Mouse (Mus musculus): ENCODE data around the gene Wwox. TPM values are rescaled to one million over a fixed set of nuclear protein-coding genes. Genes with fewer than 3 reads are reported as not detected.

Gene Wwox
- polyA plus RNA-seq, 1 experiment from 2014 or later = 11.0 TPM

DNA sequence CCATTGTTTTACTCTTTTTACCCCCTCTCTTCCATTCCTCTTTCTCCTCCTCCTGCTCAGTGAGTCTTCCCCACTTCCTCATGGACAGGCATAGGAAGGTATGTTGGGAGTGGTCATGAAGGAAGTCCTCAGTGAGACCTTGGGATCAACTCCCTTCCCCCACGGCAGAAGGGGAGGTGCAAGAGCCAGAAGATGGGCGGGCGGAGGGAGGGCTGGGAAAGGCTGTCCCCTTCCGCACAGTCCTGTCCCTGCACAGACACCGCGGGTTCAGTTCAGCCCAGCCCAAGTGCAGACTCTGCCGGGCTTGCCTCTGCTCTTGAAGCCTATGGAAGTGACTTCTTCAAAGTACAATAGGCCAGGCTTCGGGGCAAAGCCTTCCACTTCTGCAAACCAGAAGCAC, 38.3 kb downstream of the Wwox start:
- Histone ChIP-seq H3K4me3 (ENCODE audit: low read depth, low read length) (no peak overlapping the region), H3K4me2 (ENCODE audit: low read depth) (no peak overlapping the region), H3K4me1 (ENCODE audit: control insufficient read depth, insufficient read depth, low read length) (0 out of 2 replicates have a peak, but pooled peaks cover 2% of the 10 kb centered on the region), H3K9ac (ENCODE audit: low read length) (no peak overlapping the region), H3K36me3 (ENCODE audit: control insufficient read depth, insufficient read depth, low read length) (no peaks in the 10 kb centered on the region), H3K9me3 (ENCODE audit: control insufficient read depth, low read length) (no peaks in the 10 kb centered on the region), H3K27ac (ENCODE audit: low read depth, low read length) (no peak overlapping the region), H3K27me3 (ENCODE audit: control insufficient read depth, insufficient read depth, low read length) (no peaks in the 10 kb centered on the region)
- 84% methylated on average over 8 of the region's 8 CpGs for WGBS
- DNase-seq (ENCODE audit: low spot score) (no peak), ATAC-seq (ENCODE audit: insufficient read depth, low FRiP score, low TSS enrichment) (no peak)

DNA sequence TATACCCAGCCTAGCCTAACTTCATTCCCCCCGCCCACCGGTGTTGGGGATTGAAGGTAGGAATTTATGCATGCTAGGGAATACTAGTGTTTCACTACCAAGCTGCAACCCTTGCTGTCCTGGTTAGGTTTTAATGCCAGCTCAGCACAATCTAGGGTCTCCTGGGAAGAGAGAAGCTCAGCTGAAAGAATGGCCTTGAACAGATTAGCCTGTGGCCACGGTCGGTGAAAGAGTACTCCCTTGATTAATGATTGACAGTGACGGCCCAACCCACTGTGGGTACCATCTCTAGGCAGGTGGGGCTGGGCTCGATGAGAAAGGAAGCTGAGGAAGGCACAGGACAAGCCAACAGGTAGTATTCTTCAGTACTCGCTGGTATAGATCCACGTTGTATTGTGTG, 40.3 kb downstream of the Wwox start:
- ATAC-seq (ENCODE audit: insufficient read depth, low FRiP score, low TSS enrichment) = no peak
- Histone ChIP-seq H3K4me1 (ENCODE audit: control insufficient read depth, insufficient read depth, low read length) (peaks cover 2% of the 10 kb centered on the region; the same call in 1 of the 2 replicates), H3K9ac (ENCODE audit: low read length) (no peak overlapping the region), H3K36me3 (ENCODE audit: control insufficient read depth, insufficient read depth, low read length) (no peaks in the 10 kb centered on the region), H3K27ac (ENCODE audit: low read depth, low read length) (no peak overlapping the region), H3K27me3 (ENCODE audit: control insufficient read depth, insufficient read depth, low read length) (no peaks in the 10 kb centered on the region), H3K4me3 (ENCODE audit: low read depth, low read length) (no peak overlapping the region), H3K9me3 (ENCODE audit: control insufficient read depth, low read length) (no peaks in the 10 kb centered on the region), H3K4me2 (ENCODE audit: low read depth) (no peak overlapping the region)
- 69% methylated on average over 8 of the region's 8 CpGs for WGBS
- DNase-seq (ENCODE audit: low spot score) = no peak

DNA sequence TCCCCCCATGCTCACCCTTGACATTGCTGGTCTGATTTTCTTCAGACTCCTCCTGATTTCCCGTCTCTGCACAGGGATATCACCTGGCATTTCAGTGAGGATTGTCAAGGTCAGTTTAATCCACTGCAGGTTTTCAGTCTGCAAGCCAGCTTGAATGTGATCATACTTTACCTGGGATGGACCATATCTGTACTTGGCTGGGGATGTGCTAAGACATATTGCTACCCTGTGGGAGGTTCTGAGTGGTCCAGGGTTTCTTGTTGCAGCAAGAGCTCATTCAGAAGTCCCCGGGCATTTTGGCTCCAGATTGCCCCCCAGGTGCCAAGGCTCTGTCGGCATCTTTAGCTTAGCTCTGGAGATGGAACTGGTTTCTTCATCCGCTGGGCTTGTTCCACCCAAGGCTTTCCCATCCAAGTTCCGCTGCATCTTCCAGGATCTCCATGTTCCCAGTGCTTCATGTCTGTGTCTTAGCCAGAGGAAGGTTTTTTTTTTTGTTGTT, 52.3 kb downstream of the Wwox start:
- ATAC-seq (ENCODE audit: insufficient read depth, low FRiP score, low TSS enrichment) (no peak), DNase-seq (ENCODE audit: low spot score) (no peak)
- WGBS = 93% methylated on average over 5 of the region's 5 CpGs

DNA sequence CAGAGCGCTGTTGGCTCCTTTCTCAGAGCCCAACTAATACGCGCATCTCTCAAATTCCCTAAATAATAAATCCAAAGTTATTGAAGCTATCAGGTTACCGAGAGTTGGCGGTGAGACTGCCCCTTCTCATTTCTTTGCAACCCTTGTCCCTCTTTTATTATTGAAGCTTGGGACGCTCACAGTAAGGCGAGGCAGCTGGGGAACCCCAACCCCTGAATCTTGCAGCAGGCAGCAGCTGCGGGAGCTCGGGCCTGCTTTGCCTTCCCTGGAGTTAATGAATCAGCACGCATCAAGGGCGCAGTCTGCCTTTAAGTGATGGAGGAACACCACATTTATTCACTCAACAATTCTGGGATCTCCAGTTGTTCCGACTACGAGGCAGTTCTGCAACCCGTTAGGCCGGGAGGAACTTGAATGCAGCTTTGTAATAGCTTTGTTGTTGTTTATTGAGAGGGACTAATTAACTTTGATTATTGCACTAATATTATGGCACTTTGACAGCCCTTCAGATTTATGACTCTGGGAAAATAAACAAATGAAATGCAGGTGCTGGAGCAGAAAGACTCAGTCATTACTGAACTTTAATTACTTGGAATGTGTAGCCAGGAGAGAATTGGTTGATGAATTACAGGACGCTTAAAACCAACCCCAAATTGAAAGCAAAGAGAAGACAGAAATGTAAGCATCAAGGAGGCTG, 60.1 kb downstream of the Wwox start:
- no peak for DNase-seq (ENCODE audit: low spot score)
- H3K27me3 ChIP-seq (ENCODE audit: control insufficient read depth, insufficient read depth, low read length) = no peaks in the 10 kb centered on the region
- no peak overlapping the region for H3K4me3 ChIP-seq (ENCODE audit: low read depth, low read length)
- H3K4me2 ChIP-seq (ENCODE audit: low read depth) = no peak overlapping the region
- H3K4me1 ChIP-seq (ENCODE audit: control insufficient read depth, insufficient read depth, low read length) = peaks cover 5% of the 10 kb centered on the region; the same call in 1 of the 2 replicates
- H3K27ac ChIP-seq (ENCODE audit: low read depth, low read length) = no peak overlapping the region
- H3K36me3 ChIP-seq (ENCODE audit: control insufficient read depth, insufficient read depth, low read length) = no peaks in the 10 kb centered on the region
- 39% methylated on average over 16 of the region's 16 CpGs for WGBS
- ATAC-seq (ENCODE audit: insufficient read depth, low FRiP score, low TSS enrichment) = no peak
- no peaks in the 10 kb centered on the region for H3K9me3 ChIP-seq (ENCODE audit: control insufficient read depth, low read length)
- no peak overlapping the region for H3K9ac ChIP-seq (ENCODE audit: low read length)

More for the DNA sequence above, 52.3 kb downstream of the Wwox start:
- Histone ChIP-seq H3K4me1 (ENCODE audit: control insufficient read depth, insufficient read depth, low read length) (no peaks in the 10 kb centered on the region), H3K9me3 (ENCODE audit: control insufficient read depth, low read length) (no peaks in the 10 kb centered on the region), H3K27me3 (ENCODE audit: control insufficient read depth, insufficient read depth, low read length) (no peaks in the 10 kb centered on the region), H3K27ac (ENCODE audit: low read depth, low read length) (no peak overlapping the region), H3K4me3 (ENCODE audit: low read depth, low read length) (no peak overlapping the region), H3K4me2 (ENCODE audit: low read depth) (no peak overlapping the region), H3K36me3 (ENCODE audit: control insufficient read depth, insufficient read depth, low read length) (no peaks in the 10 kb centered on the region), H3K9ac (ENCODE audit: low read length) (no peak overlapping the region)

DNA sequence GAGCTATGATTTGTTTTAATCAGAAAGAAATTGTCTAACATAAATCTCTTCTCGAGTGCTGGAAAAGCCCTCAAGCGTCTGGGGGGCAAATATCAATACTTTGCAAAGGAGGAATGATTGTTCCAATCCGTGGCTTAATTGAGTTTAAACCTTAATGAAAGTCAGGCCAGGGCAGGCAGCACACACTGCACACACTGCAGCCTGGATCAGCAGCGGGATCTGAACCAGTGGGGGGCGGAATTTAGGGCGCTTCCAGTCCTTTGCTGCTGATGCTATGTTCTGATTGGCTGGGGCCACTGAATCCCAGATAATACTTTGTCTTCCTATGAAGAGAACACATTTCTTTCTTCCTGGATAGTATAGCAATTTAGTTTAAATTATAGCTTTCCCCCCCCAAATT, 62.5 kb downstream of the Wwox start:
- Histone ChIP-seq H3K9ac (ENCODE audit: low read length) (no peak overlapping the region), H3K27me3 (ENCODE audit: control insufficient read depth, insufficient read depth, low read length) (no peaks in the 10 kb centered on the region), H3K4me2 (ENCODE audit: low read depth) (no peak overlapping the region), H3K4me3 (ENCODE audit: low read depth, low read length) (no peak overlapping the region), H3K4me1 (ENCODE audit: control insufficient read depth, insufficient read depth, low read length) (peaks cover 5% of the 10 kb centered on the region; the same call in 1 of the 2 replicates), H3K9me3 (ENCODE audit: control insufficient read depth, low read length) (no peaks in the 10 kb centered on the region), H3K36me3 (ENCODE audit: control insufficient read depth, insufficient read depth, low read length) (no peaks in the 10 kb centered on the region), H3K27ac (ENCODE audit: low read depth, low read length) (no peak overlapping the region)
- DNase-seq (ENCODE audit: low spot score) (no peak), ATAC-seq (ENCODE audit: insufficient read depth, low FRiP score, low TSS enrichment) (no peak)
- WGBS = 50% methylated on average over 6 of the region's 6 CpGs

DNA sequence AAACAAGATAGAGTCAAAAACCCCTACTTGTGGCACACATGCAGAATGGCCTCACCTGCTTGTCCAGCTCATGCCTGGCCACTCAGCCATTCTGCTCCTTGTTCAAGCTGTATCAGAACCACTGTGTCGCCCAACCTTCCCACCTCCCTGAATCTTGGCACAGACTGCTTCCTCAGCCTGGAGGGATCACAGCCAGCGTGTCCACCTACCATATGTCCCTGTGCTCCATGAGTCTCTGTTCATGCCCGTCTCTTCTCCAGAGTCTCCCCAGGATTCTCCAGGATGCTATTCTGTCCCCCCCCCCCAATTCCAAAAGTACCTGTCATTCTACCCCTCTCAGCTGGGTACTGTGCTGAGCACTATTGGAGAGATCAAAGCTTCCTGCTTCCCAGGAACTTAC, 63.7 kb downstream of the Wwox start:
- Histone ChIP-seq H3K36me3 (ENCODE audit: control insufficient read depth, insufficient read depth, low read length) (no peaks in the 10 kb centered on the region), H3K9ac (ENCODE audit: low read length) (no peak overlapping the region), H3K27ac (ENCODE audit: low read depth, low read length) (no peak overlapping the region), H3K4me2 (ENCODE audit: low read depth) (no peak overlapping the region), H3K9me3 (ENCODE audit: control insufficient read depth, low read length) (no peaks in the 10 kb centered on the region), H3K4me1 (ENCODE audit: control insufficient read depth, insufficient read depth, low read length) (peaks cover 5% of the 10 kb centered on the region; the same call in 1 of the 2 replicates), H3K27me3 (ENCODE audit: control insufficient read depth, insufficient read depth, low read length) (no peaks in the 10 kb centered on the region), H3K4me3 (ENCODE audit: low read depth, low read length) (no peak overlapping the region)
- no peak for DNase-seq (ENCODE audit: low spot score)
- WGBS = 85% methylated on average over 3 of the region's 3 CpGs
- ATAC-seq (ENCODE audit: insufficient read depth, low FRiP score, low TSS enrichment) = no peak

DNA sequence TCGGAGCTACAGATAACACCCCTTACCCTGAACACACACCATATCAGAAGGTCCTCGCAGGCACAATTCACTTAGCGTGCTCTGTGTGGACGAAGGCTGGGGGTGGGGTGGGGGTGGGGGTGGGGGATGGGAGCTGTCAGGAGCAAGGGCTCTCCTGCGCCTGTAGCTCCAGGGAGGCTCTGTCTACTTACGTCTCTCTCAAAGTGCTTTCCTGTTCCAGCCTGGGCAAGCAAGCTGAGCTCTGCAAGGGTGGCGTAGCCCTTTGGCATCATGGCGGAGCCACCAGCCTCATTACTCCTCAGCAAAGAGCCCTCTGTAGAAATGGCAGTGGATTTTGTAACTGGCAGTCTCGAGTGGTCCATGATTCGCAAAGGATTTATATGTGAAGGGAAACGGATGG, 65.4 kb downstream of the Wwox start:
- 62% methylated on average over 11 of the region's 11 CpGs for WGBS
- ATAC-seq (ENCODE audit: insufficient read depth, low FRiP score, low TSS enrichment) (no peak), DNase-seq (ENCODE audit: low spot score) (no peak)
- no peak overlapping the region for H3K9ac ChIP-seq (ENCODE audit: low read length)
- H3K4me1 ChIP-seq (ENCODE audit: control insufficient read depth, insufficient read depth, low read length) = peaks cover 5% of the 10 kb centered on the region; the same call in 1 of the 2 replicates
- H3K9me3 ChIP-seq (ENCODE audit: control insufficient read depth, low read length) = no peaks in the 10 kb centered on the region
- no peaks in the 10 kb centered on the region for H3K36me3 ChIP-seq (ENCODE audit: control insufficient read depth, insufficient read depth, low read length)
- H3K4me3 ChIP-seq (ENCODE audit: low read depth, low read length) = no peak overlapping the region
- no peaks in the 10 kb centered on the region for H3K27me3 ChIP-seq (ENCODE audit: control insufficient read depth, insufficient read depth, low read length)
- no peak overlapping the region for H3K4me2 ChIP-seq (ENCODE audit: low read depth)
- H3K27ac ChIP-seq (ENCODE audit: low read depth, low read length) = no peak overlapping the region

DNA sequence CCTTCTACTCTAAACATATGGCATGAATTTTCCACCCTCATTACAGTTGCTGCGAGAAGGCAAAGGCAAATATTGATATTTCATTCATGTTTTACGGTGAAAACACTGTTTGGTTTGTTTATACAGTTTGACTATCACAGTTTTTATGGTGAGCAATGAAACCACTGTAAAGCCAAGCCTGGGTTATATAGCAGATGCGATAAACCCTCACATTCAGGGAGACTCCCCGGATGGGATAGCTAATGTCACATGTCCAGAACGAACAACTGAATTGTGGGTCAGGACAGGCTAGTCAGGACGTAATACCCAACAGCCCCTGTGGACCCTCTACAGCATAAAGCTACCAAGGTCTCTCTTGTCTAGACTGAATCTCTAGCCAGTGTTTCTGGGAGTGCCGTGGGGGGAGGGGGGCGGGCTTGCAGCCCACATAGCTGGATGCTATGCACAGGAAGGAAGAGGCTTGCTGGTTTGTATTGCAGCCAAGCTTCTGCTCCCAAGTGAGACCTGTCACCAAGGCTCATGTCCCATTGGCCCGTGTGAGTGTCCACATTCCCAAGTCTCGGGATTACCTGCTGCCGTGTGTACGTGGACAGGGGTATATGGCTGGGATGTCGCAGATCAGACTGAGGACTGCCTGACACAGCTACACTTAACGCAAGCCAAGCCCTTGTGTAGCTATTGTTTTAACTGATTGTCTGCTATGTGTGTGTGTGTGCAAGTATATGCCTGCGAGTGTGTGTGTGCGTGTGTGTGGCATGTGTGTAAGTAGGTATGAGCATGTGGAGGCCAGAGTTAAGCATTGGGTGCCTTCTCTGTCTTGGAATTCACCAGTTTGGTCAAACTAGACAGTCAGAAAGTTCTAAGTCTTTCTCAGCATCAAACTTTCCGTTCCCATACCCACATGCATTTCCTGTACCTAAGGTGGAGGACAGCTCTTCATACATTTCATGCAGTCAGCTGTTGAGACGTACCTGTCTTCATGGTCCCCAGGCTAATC, 66.2 kb downstream of the Wwox start:
- no peak for ATAC-seq (ENCODE audit: insufficient read depth, low FRiP score, low TSS enrichment)

More for the DNA sequence above, 66.2 kb downstream of the Wwox start:
- no peak overlapping the region for H3K4me3 ChIP-seq (ENCODE audit: low read depth, low read length)
- H3K27ac ChIP-seq (ENCODE audit: low read depth, low read length) = no peak overlapping the region
- no peak for DNase-seq (ENCODE audit: low spot score)
- no peaks in the 10 kb centered on the region for H3K36me3 ChIP-seq (ENCODE audit: control insufficient read depth, insufficient read depth, low read length)
- H3K27me3 ChIP-seq (ENCODE audit: control insufficient read depth, insufficient read depth, low read length) = no peaks in the 10 kb centered on the region
- H3K4me1 ChIP-seq (ENCODE audit: control insufficient read depth, insufficient read depth, low read length) = peaks cover 5% of the 10 kb centered on the region; the same call in 1 of the 2 replicates
- WGBS = 86% methylated on average over 18 of the region's 18 CpGs
- H3K9me3 ChIP-seq (ENCODE audit: control insufficient read depth, low read length) = no peaks in the 10 kb centered on the region
- no peak overlapping the region for H3K9ac ChIP-seq (ENCODE audit: low read length)
- H3K4me2 ChIP-seq (ENCODE audit: low read depth) = no peak overlapping the region
